Mouse (Mus musculus): ENCODE measurements at regions not wholly inside any gene's neighbourhood (a gene's known extent, or its start where the extent isn't known, plus 50 kb on each side); places are given as distances from the start of the nearest gene placed in this dataset.

DNA sequence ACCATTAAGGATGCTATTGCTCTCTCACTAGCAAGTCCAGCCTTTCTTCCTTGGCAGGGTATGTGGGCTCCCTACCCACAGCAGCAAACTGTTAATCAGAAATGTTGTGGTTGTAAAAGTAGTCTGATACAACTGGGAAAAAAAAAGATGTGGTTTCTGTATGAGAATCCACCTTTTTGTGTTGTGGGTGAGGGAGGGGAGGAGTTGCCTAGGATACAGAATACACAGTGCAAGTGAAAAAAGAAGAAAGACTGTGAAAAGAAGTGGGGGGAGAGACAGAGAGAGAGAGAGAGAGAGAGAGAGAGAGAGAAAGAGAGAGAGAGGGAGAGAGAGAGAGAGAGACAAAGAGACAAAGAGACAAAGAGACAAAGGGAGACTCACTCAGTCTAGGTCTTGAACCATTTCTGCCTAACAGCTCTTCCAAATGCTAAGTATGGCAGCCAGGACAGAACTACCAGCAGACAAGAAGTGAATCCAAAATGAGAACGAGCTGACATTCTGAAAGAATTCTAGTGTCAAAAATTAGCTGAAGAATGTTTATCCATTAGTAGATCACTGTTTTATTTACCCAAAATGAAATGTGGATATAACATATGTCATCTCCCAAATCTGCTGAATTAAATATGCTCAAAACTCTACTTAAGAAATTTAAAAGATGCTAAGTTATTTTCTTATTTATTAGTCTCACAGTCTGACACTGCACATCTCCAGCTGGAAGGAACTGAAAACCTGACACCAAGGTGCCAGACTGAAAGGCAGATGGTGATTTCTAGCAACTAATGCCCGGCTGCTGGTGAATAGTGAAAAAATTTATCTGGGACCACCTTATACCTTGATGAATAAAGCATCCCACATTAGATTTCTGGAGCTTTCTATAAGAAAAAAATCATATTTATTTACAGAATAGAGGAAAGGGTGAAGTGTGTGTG lies 347.7 kb downstream of the 1190002N15Rik start:
- H3K4me1 ChIP-seq (ENCODE audit: insufficient read depth), result no peaks in the 10 kb centered on the region
- no peaks in the 10 kb centered on the region for H3K9me3 ChIP-seq (ENCODE audit: low read length)
- H3K36me3 ChIP-seq (ENCODE audit: insufficient read depth), result no peaks in the 10 kb centered on the region
- DNase-seq (peak; percentile 45), ATAC-seq (peak; percentile 47)
- H3K27me3 ChIP-seq (ENCODE audit: insufficient read depth, low read length), result no peaks in the 10 kb centered on the region
- no peak overlapping the region for H3K9ac ChIP-seq
- no peak overlapping the region for H3K27ac ChIP-seq (ENCODE audit: low read depth, low read length)
- H3K4me2 ChIP-seq (ENCODE audit: low read depth), result no peak overlapping the region
- no peak for TF ChIP-seq CTCF (IDR thresholded peaks at IDR 0.05; ENCODE audit: low read depth)
- no peak overlapping the region for H3K4me3 ChIP-seq (ENCODE audit: low read depth, low read length)
- 38% methylated on average over 2 of the region's 2 CpGs for WGBS

DNA sequence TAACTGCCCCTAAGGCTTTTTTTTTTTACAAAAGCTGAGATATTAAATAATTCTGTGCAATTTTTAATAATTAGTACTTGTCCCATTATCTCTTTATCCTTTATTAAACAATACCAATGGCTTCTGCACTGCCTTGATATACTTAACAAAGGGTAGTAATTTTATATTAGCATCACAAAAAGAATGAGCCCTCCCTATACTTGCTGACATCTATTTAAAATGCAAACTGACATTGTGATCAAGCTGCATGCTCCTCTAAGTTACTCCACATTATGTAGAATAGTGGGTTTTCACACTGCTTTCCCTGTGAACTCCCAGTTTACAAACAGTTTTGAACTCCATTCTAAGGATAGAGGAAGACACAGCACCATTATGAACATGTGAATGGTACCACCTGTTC lies 349.8 kb downstream of the 1190002N15Rik start:
- TF ChIP-seq CTCF (IDR thresholded peaks at IDR 0.05; ENCODE audit: low read depth), result no peak
- Histone ChIP-seq H3K36me3 (ENCODE audit: insufficient read depth) (no peaks in the 10 kb centered on the region), H3K27ac (ENCODE audit: low read depth, low read length) (no peak overlapping the region), H3K4me1 (ENCODE audit: insufficient read depth) (no peaks in the 10 kb centered on the region), H3K4me2 (ENCODE audit: low read depth) (no peak overlapping the region), H3K27me3 (ENCODE audit: insufficient read depth, low read length) (no peaks in the 10 kb centered on the region), H3K9ac (no peak overlapping the region), H3K9me3 (ENCODE audit: low read length) (no peaks in the 10 kb centered on the region), H3K4me3 (ENCODE audit: low read depth, low read length) (no peak overlapping the region)
- peak; percentile 68; the same call in 1 of the 2 replicates for ATAC-seq
- DNase-seq, result no peak

DNA sequence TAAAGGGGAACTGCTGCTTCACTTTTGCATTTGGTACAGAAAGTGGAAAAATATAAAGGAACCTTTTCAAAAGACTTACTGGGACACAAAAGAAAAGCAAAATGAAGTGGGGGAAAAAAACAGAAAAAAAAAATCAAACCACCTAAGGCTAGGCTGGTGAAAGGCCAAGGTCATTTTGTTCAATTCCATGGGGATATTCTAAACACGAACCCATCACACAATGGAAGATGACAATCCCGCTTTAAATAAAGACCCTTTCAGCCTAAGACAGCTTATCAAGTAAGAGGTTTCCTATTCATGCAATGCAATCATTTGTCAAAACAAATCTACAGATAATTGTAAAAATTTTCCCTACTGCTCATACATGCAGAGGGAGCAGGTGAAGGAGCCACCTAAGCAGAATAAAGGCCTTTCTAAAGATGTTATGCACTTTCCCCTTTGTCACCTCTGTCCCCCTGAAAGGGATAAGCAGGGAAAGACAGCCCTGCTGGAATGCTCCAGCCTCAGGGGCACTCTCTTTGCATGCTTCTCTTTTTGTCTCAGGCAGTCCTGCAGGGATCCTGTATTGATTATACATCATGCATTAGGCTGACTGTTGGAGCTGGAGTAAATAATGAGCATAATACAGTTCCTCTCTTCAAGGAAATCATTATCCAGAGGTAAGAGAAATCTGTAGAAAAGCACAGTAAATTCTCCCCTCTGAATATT lies 367.8 kb downstream of the 1190002N15Rik start:
- DNase-seq (no peak), ATAC-seq (no peak)
- Histone ChIP-seq H3K4me2 (ENCODE audit: low read depth) (no peak overlapping the region), H3K4me1 (ENCODE audit: insufficient read depth) (no peaks in the 10 kb centered on the region), H3K9ac (no peak overlapping the region), H3K36me3 (ENCODE audit: insufficient read depth) (no peaks in the 10 kb centered on the region), H3K27ac (ENCODE audit: low read depth, low read length) (no peak overlapping the region), H3K27me3 (ENCODE audit: insufficient read depth, low read length) (no peaks in the 10 kb centered on the region), H3K4me3 (ENCODE audit: low read depth, low read length) (no peak overlapping the region), H3K9me3 (ENCODE audit: low read length) (no peaks in the 10 kb centered on the region)
- 37% methylated on average over 2 of the region's 2 CpGs for WGBS
- TF ChIP-seq CTCF (IDR thresholded peaks at IDR 0.05; ENCODE audit: low read depth), result no peak

DNA sequence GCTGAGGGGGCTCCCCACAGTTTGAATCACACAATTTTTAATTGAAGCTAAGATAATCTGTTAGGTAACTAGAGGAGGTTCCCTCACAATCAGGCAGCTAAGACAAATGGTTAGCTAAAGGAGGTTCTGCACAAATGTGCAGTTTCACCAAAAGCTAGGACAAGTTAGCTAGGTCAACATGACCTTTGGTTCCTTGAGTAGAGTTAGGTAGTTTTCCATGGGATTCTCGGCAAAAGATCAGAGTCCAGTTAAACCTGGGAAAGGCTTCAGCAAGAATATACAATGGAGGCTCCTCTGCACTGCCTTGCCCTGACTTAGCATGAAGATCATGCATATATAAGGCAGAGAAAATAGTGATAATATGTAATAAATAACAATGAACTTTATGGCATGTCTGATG lies 374.2 kb downstream of the 1190002N15Rik start:
- WGBS, result 98% methylated on average over 1 of the region's 1 CpGs
- Histone ChIP-seq H3K4me3 (ENCODE audit: low read depth, low read length) (no peak overlapping the region), H3K27me3 (ENCODE audit: insufficient read depth, low read length) (no peaks in the 10 kb centered on the region), H3K9me3 (ENCODE audit: low read length) (no peaks in the 10 kb centered on the region), H3K36me3 (ENCODE audit: insufficient read depth) (no peaks in the 10 kb centered on the region), H3K27ac (ENCODE audit: low read depth, low read length) (no peak overlapping the region), H3K9ac (no peak overlapping the region), H3K4me2 (ENCODE audit: low read depth) (no peak overlapping the region), H3K4me1 (ENCODE audit: insufficient read depth) (no peaks in the 10 kb centered on the region)
- ATAC-seq, result no peak
- DNase-seq, result no peak
- no peak for TF ChIP-seq CTCF (IDR thresholded peaks at IDR 0.05; ENCODE audit: low read depth)

DNA sequence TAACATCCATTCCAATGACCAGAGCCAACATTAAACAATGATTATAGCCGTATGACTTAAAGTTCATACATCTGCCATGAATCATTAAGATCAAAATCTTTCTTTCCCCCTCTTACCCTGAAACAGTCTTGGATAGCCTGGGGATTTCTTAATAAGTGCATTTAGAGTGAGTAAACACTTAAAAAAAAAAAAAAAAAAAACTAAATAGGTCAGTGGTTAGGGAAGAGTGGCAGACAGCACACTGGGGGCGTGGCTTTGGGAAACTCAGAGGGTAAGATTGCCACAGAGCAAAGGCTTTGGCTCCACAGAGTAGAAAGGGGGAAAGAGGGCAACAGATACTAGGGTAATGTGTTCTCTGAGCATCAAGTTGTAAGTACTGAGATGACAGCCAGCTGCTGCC lies 382.3 kb downstream of the 1190002N15Rik start:
- no peaks in the 10 kb centered on the region for H3K9me3 ChIP-seq (ENCODE audit: low read length)
- ATAC-seq (no peak), DNase-seq (no peak)
- TF ChIP-seq CTCF (IDR thresholded peaks at IDR 0.05; ENCODE audit: low read depth), result no peak
- 81% methylated on average over 2 of the region's 2 CpGs for WGBS
- H3K4me3 ChIP-seq (ENCODE audit: low read depth, low read length), result no peak overlapping the region
- no peak overlapping the region for H3K4me2 ChIP-seq (ENCODE audit: low read depth)
- no peak overlapping the region for H3K27ac ChIP-seq (ENCODE audit: low read depth, low read length)
- H3K4me1 ChIP-seq (ENCODE audit: insufficient read depth), result no peaks in the 10 kb centered on the region
- no peaks in the 10 kb centered on the region for H3K36me3 ChIP-seq (ENCODE audit: insufficient read depth)
- no peaks in the 10 kb centered on the region for H3K27me3 ChIP-seq (ENCODE audit: insufficient read depth, low read length)
- no peak overlapping the region for H3K9ac ChIP-seq

DNA sequence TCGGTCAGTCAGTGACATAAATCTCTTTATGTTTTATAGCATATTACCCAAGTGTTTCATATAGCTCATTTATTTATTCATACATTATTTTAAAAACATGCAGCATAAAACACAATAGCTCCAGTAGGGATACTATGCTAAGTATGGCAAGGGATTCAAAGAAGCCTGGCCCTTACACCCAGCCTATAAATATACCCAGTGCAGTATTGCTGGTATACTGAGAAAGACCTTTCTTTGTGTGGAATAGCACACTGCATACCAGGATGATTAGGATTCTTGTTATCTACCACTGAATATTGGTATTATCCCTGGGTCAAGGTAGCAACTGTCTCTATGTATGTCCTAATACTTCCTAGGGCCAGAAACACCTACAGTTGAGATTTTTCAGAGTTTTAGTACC lies 389.4 kb downstream of the 1190002N15Rik start:
- H3K9ac ChIP-seq, result no peak overlapping the region
- no peak for TF ChIP-seq CTCF (IDR thresholded peaks at IDR 0.05; ENCODE audit: low read depth)
- no peak overlapping the region for H3K4me3 ChIP-seq (ENCODE audit: low read depth, low read length)
- DNase-seq (no peak), ATAC-seq (no peak)
- no peak overlapping the region for H3K4me2 ChIP-seq (ENCODE audit: low read depth)
- H3K27me3 ChIP-seq (ENCODE audit: insufficient read depth, low read length), result no peaks in the 10 kb centered on the region
- H3K4me1 ChIP-seq (ENCODE audit: insufficient read depth), result no peaks in the 10 kb centered on the region
- 94% methylated on average over 1 of the region's 1 CpGs for WGBS
- no peaks in the 10 kb centered on the region for H3K36me3 ChIP-seq (ENCODE audit: insufficient read depth)
- no peak overlapping the region for H3K27ac ChIP-seq (ENCODE audit: low read depth, low read length)
- H3K9me3 ChIP-seq (ENCODE audit: low read length), result no peaks in the 10 kb centered on the region

DNA sequence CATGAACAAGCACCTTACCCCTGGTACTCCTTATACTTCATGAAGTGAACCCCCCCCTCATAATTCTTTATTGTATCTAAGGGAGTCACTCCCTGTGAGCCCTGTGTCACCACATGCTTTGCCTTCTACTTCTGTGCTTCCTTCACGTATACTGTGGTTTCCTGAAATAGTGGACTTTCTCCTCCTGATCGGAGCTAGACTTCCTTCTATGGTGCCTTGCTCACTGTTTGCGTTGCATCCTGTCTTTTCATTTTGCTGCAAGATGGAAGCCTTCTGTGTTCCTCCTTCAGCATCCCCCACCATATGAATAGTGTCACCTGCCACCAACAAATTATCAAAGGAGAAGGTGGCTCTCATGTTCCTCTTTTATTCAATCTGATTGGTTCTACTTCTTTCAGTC lies 391.1 kb downstream of the 1190002N15Rik start:
- no peak overlapping the region for H3K27ac ChIP-seq (ENCODE audit: low read depth, low read length)
- 95% methylated on average over 3 of the region's 3 CpGs for WGBS
- no peaks in the 10 kb centered on the region for H3K36me3 ChIP-seq (ENCODE audit: insufficient read depth)
- DNase-seq, result no peak
- no peak for TF ChIP-seq CTCF (IDR thresholded peaks at IDR 0.05; ENCODE audit: low read depth)
- ATAC-seq, result no peak
- no peak overlapping the region for H3K4me2 ChIP-seq (ENCODE audit: low read depth)
- no peaks in the 10 kb centered on the region for H3K27me3 ChIP-seq (ENCODE audit: insufficient read depth, low read length)
- H3K9me3 ChIP-seq (ENCODE audit: low read length), result no peaks in the 10 kb centered on the region
- H3K9ac ChIP-seq, result no peak overlapping the region
- no peaks in the 10 kb centered on the region for H3K4me1 ChIP-seq (ENCODE audit: insufficient read depth)
- no peak overlapping the region for H3K4me3 ChIP-seq (ENCODE audit: low read depth, low read length)

All from forebrain, postnatal 0 days (tissue).